Mouse (Mus musculus) forebrain, embryonic 16.5 days (tissue): Measurements from ENCODE around the gene Elmo1. TPM values are rescaled to one million over a fixed set of nuclear protein-coding genes. Genes with fewer than 3 reads are reported as not detected.

Source experiments
- ATAC-seq: fragments of 200-750 bp; cut with Nextera tagmentation; 2 replicates; pipeline ENCODE4 v1.8.0; 2017; ENCODE audit warnings: mild to moderate bottlenecking, moderate library complexity
- H3K27ac ChIP-seq: fragments of 300-500 bp; sonication (generic); 2 replicates; pipeline ENCODE4 v1.5.1; 2014; ENCODE audit warnings: low read length, control low read depth
- H3K27me3 ChIP-seq: fragments of 300-500 bp; sonication (generic); replicated peaks from 2 replicates; pipeline ENCODE4 v1.6.1; 2014; ENCODE audit warnings: low read length; ENCODE audit not compliant: control insufficient read depth, insufficient read depth
- H3K36me3 ChIP-seq: fragments of 300-500 bp; sonication (generic); 2 replicates; pipeline ENCODE4 v1.6.1; 2014; ENCODE audit not compliant: control insufficient read depth, insufficient read depth
- H3K4me1 ChIP-seq: fragments of 300-500 bp; sonication (generic); replicated peaks from 2 replicates; pipeline ENCODE4 v1.6.1; 2014; ENCODE audit warnings: low read length; ENCODE audit not compliant: control insufficient read depth, insufficient read depth
- H3K4me2 ChIP-seq: fragments of 300-500 bp; sonication (generic); 2 replicates; pipeline ENCODE4 v1.6.1; 2014; ENCODE audit warnings: mild to moderate bottlenecking, low read length, control low read depth
- H3K4me3 ChIP-seq: fragments of 300-500 bp; sonication (generic); replicated peaks from 2 replicates; pipeline ENCODE4 v1.5.1; 2014; ENCODE audit warnings: mild to moderate bottlenecking, low read length, control low read depth
- H3K9ac ChIP-seq: fragments of 300-500 bp; sonication (generic); replicated peaks from 2 replicates; pipeline ENCODE4 v1.6.1; 2014; ENCODE audit warnings: low read depth, low read length, control low read depth
- H3K9me3 ChIP-seq: fragments of 300-500 bp; sonication (generic); 2 replicates; pipeline ENCODE4 v1.6.1; 2016; ENCODE audit warnings: low read length; ENCODE audit not compliant: control insufficient read depth
- WGBS: fragments of 180-500 bp; shearing (Covaris S2); extraction: QIAGEN DNeasy Blood & Tissue Kit; methylation state at CpG from one replicate; pipeline ENCODE4 v1.1.7; 2014; 5-methylcytosine and 5-hydroxymethylcytosine counted together
- polyA plus RNA-seq: library from polyadenylated mRNA; unstranded; fragments of >200 nt; fragmentation: Nextera tagmentation; extraction: Ambion mirVana; gene quantifications from 2 replicates; pipeline ENCODE4 v1.2.1, GENCODE M21; 2015

The Elmo1 gene
- polyA plus RNA-seq, 1 experiment from 2014 or later: 42.4 TPM

DNA sequence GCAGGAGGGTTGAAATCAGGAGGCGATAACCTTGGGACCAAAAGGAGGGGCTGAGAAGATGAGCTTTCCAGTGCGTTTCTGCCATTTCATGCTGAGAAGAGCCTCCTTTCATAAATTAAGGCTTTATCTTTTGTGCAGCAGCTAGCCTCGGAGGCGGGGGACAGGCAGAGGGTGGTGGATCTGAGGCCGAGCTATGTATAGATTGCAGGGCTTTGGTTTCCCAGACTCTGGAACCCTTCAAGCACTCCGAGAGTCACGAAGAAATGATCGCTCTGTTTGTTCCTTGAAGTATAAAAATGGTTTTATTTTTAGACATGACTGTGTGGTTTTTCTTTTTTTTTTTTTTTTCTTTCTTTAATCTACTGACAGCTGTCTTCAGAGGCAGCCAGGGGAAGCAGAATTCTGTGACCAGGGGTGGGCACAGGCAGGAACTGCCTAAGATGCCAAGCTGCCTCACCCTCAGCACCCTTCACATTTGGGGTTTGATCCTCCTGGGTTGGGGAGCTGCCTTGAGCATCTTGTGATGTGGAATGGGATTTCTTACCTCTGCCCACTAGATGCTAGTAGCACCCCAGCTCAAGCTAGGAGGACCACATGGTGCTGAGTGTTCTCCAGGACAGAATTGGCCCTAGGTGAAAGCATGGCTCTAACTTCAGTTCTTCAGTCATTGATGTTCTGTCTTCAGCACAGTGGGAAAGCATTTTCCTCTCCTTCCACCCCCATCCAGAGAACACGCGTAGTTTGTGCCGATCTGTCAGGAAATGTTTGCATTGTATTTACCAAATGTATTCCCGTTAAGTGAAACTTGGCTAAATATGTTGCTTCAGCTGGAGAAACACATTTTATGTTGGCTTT, 448.0 kb downstream of the Elmo1 start:
- WGBS: 68% methylated on average over 12 of the region's 12 CpGs
- Histone ChIP-seq H3K9me3 (no peaks in the 10 kb centered on the region), H3K27me3 (no peaks in the 10 kb centered on the region), H3K36me3 (no peaks in the 10 kb centered on the region), H3K4me2 (no peak overlapping the region), H3K27ac (peak overlapping the region; percentile 45; the same call in 1 of the 2 replicates), H3K4me3 (no peak overlapping the region), H3K4me1 (peaks cover 14% of the 10 kb centered on the region), H3K9ac (no peak overlapping the region)
- peak; percentile 63 for ATAC-seq

DNA sequence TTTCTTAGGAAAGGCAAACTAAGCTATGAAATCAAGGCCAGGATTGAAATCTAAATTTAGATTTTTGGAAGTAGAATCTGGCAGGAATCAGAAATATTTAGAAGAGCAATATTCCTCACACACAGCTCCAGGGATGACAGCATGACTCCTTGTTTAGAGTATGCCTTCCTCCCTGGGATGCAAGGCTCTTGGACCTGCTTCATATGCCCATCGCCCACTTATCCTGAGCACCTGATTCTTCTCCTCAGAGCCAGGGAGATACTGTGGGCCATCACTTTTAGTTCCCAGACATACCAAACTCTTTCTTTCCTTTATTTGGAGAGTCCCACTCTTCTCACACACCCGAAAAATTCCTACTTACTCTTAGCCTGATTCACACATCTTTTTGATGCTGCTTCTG, 449.2 kb downstream of the Elmo1 start:
- WGBS: 93% methylated on average over 2 of the region's 2 CpGs

DNA sequence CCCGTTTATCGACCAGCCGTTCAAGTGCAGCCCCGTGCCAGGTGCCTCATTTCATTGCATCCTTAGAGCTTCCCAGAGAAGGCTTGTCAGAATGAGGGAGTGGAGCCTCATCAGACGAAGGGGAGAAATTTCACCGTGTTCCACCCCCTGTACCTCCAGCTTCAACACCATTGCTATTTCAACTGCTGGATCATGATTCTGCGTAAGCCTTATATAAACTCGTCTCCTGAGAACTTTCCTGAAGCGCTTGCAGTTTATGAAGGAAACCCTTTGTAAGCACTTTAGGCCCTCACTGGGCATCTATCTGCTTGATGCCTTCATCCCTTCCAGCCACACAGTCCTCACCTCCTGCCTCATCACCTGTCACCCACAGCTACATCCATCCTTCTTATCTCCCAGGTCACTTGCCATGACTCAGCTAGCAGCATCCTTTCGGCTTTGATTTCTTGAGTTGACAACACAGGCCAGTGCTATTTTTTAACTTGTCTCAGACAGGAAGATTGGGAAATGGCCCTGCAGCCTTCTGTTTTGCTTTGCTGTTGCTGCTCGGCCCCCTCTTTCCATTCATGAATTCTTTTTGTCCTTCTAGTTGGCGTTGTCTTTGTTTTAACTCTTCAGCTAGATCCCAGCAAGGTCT, 456.3 kb downstream of the Elmo1 start:
- no peaks in the 10 kb centered on the region for H3K36me3 ChIP-seq
- H3K27me3 ChIP-seq: no peaks in the 10 kb centered on the region
- no peaks in the 10 kb centered on the region for H3K4me1 ChIP-seq
- H3K4me2 ChIP-seq: no peak overlapping the region
- no peak overlapping the region for H3K9ac ChIP-seq
- no peak for ATAC-seq
- peaks cover 3% of the 10 kb centered on the region; the same call in 1 of the 2 replicates for H3K9me3 ChIP-seq
- no peak overlapping the region for H3K27ac ChIP-seq
- WGBS: 85% methylated on average over 12 of the region's 12 CpGs
- H3K4me3 ChIP-seq: no peak overlapping the region

More for the DNA sequence above, 449.2 kb downstream of the Elmo1 start:
- Histone ChIP-seq H3K36me3 (no peaks in the 10 kb centered on the region), H3K4me2 (no peak overlapping the region), H3K9me3 (peaks cover 3% of the 10 kb centered on the region; the same call in 1 of the 2 replicates), H3K27ac (peak overlapping the region; percentile 20; the same call in 1 of the 2 replicates), H3K4me1 (peaks cover 14% of the 10 kb centered on the region), H3K4me3 (no peak overlapping the region), H3K9ac (no peak overlapping the region), H3K27me3 (no peaks in the 10 kb centered on the region)
- ATAC-seq: 0 out of 2 replicates have a peak, but pooled peaks have one; percentile 16

DNA sequence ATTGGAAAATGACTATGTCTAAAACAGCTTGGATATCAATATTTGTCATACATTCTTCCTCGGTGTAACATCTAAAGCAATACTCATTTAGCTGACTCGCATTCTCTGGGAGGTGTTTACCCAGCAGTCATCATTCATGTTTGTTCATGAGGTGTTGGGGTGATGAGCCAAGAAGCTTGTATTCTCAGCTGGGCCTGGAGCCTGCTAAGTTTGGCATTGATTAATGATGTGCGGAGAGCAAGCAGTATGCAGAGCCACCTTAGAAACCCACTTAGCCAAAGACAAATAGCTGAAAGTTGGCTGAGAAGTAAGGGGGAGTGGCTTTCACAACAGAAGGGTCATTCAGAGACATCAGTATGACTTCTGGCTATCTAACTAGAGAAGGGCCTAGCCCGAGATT, 459.6 kb downstream of the Elmo1 start:
- Histone ChIP-seq H3K4me2 (no peak overlapping the region), H3K36me3 (no peaks in the 10 kb centered on the region), H3K27ac (no peak overlapping the region), H3K27me3 (no peaks in the 10 kb centered on the region), H3K4me3 (no peak overlapping the region), H3K9ac (no peak overlapping the region), H3K4me1 (no peaks in the 10 kb centered on the region), H3K9me3 (no peaks in the 10 kb centered on the region)
- ATAC-seq: no peak
- 90% methylated on average over 4 of the region's 4 CpGs for WGBS

DNA sequence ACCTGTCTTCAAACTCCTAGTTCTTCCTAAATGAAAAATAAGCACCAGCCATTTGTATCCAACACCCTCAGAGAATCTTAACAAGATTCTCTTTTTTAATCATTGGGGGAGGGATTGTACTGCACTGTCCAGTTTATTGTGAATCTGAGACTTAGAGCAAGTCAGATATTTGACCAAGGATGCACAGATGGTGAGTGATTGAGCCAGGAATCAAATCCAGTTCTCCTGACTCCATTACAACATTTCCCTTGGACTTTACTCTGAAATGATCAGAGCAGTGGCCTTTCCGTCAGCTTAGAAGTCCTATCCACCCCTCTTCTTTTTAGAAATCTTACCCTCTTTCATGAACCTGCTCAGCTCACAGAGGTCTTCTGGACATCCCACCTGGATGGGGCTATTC, 461.2 kb downstream of the Elmo1 start:
- Histone ChIP-seq H3K36me3 (no peaks in the 10 kb centered on the region), H3K9me3 (no peaks in the 10 kb centered on the region), H3K4me1 (no peaks in the 10 kb centered on the region), H3K9ac (no peak overlapping the region), H3K27ac (no peak overlapping the region), H3K4me2 (no peak overlapping the region), H3K4me3 (no peak overlapping the region), H3K27me3 (no peaks in the 10 kb centered on the region)
- no peak for ATAC-seq
- WGBS: 94% methylated on average over 1 of the region's 1 CpGs

DNA sequence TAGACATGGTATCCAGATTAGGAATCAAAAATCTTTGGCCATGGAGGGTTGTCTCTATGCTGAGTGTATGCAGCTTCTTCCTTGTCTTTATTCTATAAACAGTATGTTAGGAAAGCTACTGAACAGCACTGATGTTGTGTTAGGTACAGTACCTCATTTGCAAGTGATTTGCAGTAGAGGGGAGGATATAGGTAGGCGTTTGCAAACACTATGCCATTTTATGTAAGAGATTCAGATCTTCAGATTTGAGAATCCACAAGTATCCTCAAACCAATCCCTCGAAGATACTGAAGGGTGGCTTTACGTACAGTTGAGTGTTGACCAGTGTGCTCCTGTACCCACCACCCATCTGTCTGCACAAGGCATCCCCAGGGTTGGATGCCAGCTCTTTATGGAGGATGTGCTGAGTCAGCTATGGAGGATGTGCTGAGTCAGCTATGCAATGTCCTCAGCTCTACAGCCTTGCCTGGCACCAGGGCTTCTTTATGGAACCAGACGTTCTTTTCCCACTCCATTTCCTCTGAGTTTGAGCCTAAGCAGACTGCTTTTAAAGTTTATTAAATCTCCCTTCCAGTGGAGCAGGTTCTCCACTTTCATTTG, 465.6 kb downstream of the Elmo1 start:
- ATAC-seq: no peak
- Histone ChIP-seq H3K9ac (no peak overlapping the region), H3K4me3 (no peak overlapping the region), H3K27ac (no peak overlapping the region), H3K36me3 (no peaks in the 10 kb centered on the region), H3K4me2 (no peak overlapping the region), H3K27me3 (no peaks in the 10 kb centered on the region), H3K4me1 (no peaks in the 10 kb centered on the region), H3K9me3 (no peaks in the 10 kb centered on the region)
- 89% methylated on average over 4 of the region's 4 CpGs for WGBS

DNA sequence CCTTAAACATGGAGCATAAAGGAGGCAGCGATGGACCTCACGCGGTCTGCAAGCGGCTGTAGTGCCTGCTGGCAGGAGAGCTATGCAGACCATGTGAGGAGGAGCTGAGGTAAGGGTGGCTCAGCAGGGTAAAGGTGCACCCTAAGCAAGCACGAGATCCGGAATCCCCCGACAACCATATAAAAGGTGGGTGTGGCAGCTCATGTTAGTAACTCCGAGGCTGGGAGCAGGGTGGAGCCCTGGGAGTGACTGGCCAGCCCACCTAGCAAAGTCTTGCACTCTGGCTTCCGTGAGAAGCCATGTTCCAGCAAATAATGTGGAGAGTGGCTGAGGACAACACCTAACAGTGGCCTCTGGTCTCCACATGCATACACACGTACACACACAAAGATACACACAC, 466.3 kb downstream of the Elmo1 start:
- no peaks in the 10 kb centered on the region for H3K27me3 ChIP-seq
- H3K36me3 ChIP-seq: no peaks in the 10 kb centered on the region
- no peak overlapping the region for H3K27ac ChIP-seq
- H3K4me1 ChIP-seq: no peaks in the 10 kb centered on the region
- peak; percentile 47 for ATAC-seq
- H3K4me3 ChIP-seq: no peak overlapping the region
- H3K9me3 ChIP-seq: no peaks in the 10 kb centered on the region
- H3K9ac ChIP-seq: no peak overlapping the region
- WGBS: 79% methylated on average over 10 of the region's 10 CpGs
- no peak overlapping the region for H3K4me2 ChIP-seq

DNA sequence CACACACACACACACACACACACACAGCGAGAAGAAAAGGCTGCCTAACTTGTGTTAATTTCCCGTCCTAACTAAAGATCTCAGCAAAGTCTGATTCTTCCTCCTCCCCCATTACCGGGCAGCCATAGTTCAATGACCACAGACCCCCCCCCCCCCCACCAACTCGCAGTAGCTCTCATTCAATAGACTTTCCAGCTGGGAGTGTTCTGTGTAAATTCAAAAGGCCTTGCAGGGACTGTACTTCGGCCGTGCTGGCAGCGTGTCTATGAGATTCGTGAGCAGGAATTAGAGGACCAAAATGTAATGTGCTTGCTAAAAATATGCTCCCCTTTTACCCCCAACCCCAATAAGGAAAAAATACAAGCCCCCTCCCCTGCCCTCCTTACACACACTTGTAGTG, 466.8 kb downstream of the Elmo1 start:
- Histone ChIP-seq H3K36me3 (no peaks in the 10 kb centered on the region), H3K27me3 (no peaks in the 10 kb centered on the region), H3K9me3 (no peaks in the 10 kb centered on the region), H3K4me3 (no peak overlapping the region), H3K27ac (no peak overlapping the region), H3K4me1 (no peaks in the 10 kb centered on the region), H3K9ac (no peak overlapping the region), H3K4me2 (no peak overlapping the region)
- peak; percentile 49 for ATAC-seq
- WGBS: 36% methylated on average over 8 of the region's 8 CpGs

DNA sequence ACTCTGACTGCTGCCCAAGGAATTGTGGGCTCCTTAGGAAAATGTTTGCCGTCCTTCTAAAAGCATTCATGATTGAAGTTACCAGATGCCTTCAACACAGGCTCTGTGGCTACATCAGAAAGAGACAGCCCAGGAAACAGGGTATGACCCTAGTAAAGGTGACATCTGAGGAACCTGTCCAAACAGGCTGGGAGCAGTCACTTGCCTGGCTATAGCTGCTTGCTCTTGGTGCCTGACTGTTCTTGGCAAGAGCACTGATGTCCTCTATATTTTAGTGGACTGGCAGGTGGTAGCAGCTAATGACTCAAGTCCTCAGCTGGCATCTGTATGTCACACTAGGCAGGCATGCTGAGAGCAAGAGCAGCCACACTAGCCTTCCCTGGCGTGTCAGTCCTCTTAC, 468.0 kb downstream of the Elmo1 start:
- Histone ChIP-seq H3K9ac (no peak overlapping the region), H3K27me3 (no peaks in the 10 kb centered on the region), H3K36me3 (no peaks in the 10 kb centered on the region), H3K4me1 (no peaks in the 10 kb centered on the region), H3K9me3 (no peaks in the 10 kb centered on the region), H3K27ac (no peak overlapping the region), H3K4me3 (no peak overlapping the region), H3K4me2 (no peak overlapping the region)
- 95% methylated on average over 2 of the region's 2 CpGs for WGBS
- ATAC-seq: no peak
